Mouse (Mus musculus): Measurements from ENCODE around the gene Zfp365. TPM values are rescaled to one million over a fixed set of nuclear protein-coding genes. Genes with fewer than 3 reads are reported as not detected.

The Zfp365 gene
- polyA plus RNA-seq, 1 experiment from 2014 or later = 2.4 TPM

Other genes with a start within 250 kb of the Zfp365 start
- 5.1 and 5.9 TPM in 2 replicates for gene Rtkn2, start 66.9 kb upstream of the Zfp365 start, polyA plus RNA-seq (2015; fragmentation: Nextera tagmentation; extraction: Ambion mirVana)

Measured in hindbrain, embryonic 13.5 days (tissue).